Mouse (Mus musculus): Measurements from ENCODE around the gene Nt5dc1. TPM values are rescaled to one million over a fixed set of nuclear protein-coding genes. Genes with fewer than 3 reads are reported as not detected.
"Not testable (repeated sequence)": the region's sequence is repeated elsewhere in the genome, so short reads cannot be mapped to it uniquely, and the experiment has no call there.

Nt5dc1 gene
- total and polyA plus RNA-seq, 2 experiments from 2014 or later = 0.42 to 7.5 TPM

DNA sequence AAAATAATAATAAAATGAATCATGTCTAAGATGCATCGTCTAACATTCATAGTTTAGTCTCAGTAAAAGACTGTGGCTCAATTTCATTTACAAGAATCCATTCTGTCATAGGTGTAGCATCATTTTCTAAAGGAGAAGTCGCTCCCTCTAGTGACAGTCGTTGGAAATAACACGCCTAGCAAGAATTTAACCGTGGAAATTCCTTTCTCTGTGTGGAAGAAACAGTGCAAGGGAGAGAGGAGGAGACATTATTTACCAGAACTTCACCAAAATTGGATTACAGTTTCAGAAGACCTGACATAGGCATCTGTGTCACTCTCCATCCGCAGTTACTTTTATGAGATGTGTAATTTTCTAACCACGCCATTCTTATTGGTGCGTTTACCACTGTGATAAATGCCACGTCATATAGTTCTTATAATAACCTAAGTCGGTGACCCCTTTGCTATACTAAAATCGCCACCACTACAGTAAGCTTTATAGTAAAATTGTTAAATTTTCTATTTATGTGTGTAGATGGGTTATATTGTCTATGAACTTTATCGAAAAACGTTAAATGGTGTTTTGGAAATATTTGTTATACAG lies 137.7 kb downstream of the Nt5dc1 start:
- ATAC-seq (ENCODE audit: insufficient read depth, low read depth) (no peak), DNase-seq (ENCODE audit: low spot score) (peak; percentile 84)
- peak; percentile 80 for TF ChIP-seq CTCF (IDR thresholded peaks at IDR 0.05; ENCODE audit: low read depth)
- TF ChIP-seq EP300 (IDR thresholded peaks at IDR 0.05; ENCODE audit: low read depth) = no peak
- Histone ChIP-seq H3K4me3 (ENCODE audit: low read depth, low read length) (peak overlapping the region; percentile 36), H3K4me2 (ENCODE audit: low read depth, low read length) (peak overlapping the region; percentile 69), H3K9ac (replicated peaks; ENCODE audit: low read depth, low read length) (0 out of 2 replicates have a peak overlapping the region, but pooled peaks have one; percentile 29), H3K4me1 (ENCODE audit: control insufficient read depth, insufficient read depth) (peaks cover 21% of the 10 kb centered on the region), H3K36me3 (replicated peaks; ENCODE audit: control insufficient read depth, insufficient read depth, low read length) (no peaks in the 10 kb centered on the region), H3K27me3 (ENCODE audit: control insufficient read depth, insufficient read depth, low read length) (no peaks in the 10 kb centered on the region), H3K27ac (ENCODE audit: low read depth) (peak overlapping the region; percentile 38; the same call in 1 of the 2 replicates), H3K9me3 (replicated peaks; ENCODE audit: control insufficient read depth, low read length) (no peaks in the 10 kb centered on the region)
- WGBS = 20% methylated on average over 13 of the region's 13 CpGs

DNA sequence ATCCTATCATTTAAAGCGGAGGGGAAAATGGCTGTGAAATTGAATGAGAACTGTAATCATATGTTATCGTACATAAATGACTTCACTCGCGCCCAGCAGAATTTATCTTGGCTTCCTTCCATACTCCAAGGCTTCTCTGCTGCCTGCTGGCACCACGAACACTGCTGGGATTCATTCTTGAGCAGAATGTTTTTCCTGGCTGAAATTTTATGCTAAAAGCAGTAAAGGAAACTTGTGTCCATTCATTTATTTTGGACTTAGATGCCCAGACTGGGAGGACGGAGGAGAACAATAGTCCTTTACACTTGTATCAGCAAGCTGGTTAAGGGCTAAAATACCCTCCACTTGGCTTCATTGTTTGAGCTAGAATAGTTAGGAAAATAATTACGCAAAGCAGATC lies 146.7 kb downstream of the Nt5dc1 start:
- DNase-seq (ENCODE audit: low spot score) (peak; percentile 78), ATAC-seq (ENCODE audit: insufficient read depth, low read depth) (peak; percentile 72)
- Histone ChIP-seq H3K27ac (ENCODE audit: low read depth) (peak overlapping the region; percentile 70), H3K27me3 (ENCODE audit: control insufficient read depth, insufficient read depth, low read length) (no peaks in the 10 kb centered on the region), H3K4me2 (ENCODE audit: low read depth, low read length) (peak overlapping the region; percentile 37), H3K4me1 (ENCODE audit: control insufficient read depth, insufficient read depth) (0 out of 2 replicates have a peak, but pooled peaks cover 7% of the 10 kb centered on the region), H3K36me3 (replicated peaks; ENCODE audit: control insufficient read depth, insufficient read depth, low read length) (no peaks in the 10 kb centered on the region), H3K4me3 (ENCODE audit: low read depth, low read length) (no peak overlapping the region), H3K9me3 (replicated peaks; ENCODE audit: control insufficient read depth, low read length) (no peaks in the 10 kb centered on the region), H3K9ac (replicated peaks; ENCODE audit: low read depth, low read length) (peak overlapping the region; percentile 5; the same call in 1 of the 2 replicates)
- 14% methylated on average over 7 of the region's 7 CpGs for WGBS
- TF ChIP-seq CTCF (IDR thresholded peaks at IDR 0.05; ENCODE audit: low read depth) (no peak), EP300 (IDR thresholded peaks at IDR 0.05; ENCODE audit: low read depth) (no peak)

DNA sequence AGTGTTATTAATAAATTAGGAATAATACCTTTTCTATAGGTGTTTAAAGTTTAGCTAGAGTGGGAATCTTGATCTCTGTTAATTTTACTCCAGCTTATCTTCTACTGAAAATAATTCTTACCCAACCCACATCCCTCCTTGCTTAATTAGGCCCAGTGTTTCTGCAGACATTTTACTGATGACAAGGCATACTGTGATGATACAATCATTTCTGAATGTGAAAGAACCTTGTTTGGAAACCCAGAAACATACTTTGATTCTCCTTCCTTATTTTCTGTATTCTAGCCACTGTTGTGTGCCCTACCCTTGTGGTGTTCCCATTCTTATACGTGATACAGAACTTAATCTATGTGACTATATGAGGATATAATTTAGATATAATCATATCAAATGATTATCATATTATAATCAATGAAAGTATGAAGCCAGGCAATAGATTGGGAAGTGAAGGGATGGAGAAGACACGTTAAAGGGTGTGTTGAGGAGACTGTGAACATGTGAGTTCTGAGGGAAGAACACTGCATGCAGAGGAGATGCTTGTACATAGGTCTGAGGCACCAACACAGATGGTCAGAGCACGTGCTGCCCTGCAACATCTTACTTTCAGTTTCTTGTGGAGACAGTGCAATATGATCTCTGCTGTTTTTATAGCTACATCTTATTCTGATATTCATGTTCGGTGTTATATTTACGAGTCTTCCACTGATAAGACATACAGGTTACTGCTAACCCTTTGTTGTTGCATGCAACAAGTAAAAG lies 150.9 kb downstream of the Nt5dc1 start:
- TF ChIP-seq CTCF (IDR thresholded peaks at IDR 0.05; ENCODE audit: low read depth) (no peak), EP300 (IDR thresholded peaks at IDR 0.05; ENCODE audit: low read depth) (no peak)
- WGBS = 66% methylated on average over 5 of the region's 5 CpGs
- ATAC-seq (ENCODE audit: insufficient read depth, low read depth) (no peak), DNase-seq (ENCODE audit: low spot score) (no peak)
- H3K27ac ChIP-seq (ENCODE audit: low read depth) = no peak overlapping the region
- no peak overlapping the region for H3K9ac ChIP-seq (replicated peaks; ENCODE audit: low read depth, low read length)
- no peaks in the 10 kb centered on the region for H3K36me3 ChIP-seq (replicated peaks; ENCODE audit: control insufficient read depth, insufficient read depth, low read length)
- no peak overlapping the region for H3K4me2 ChIP-seq (ENCODE audit: low read depth, low read length)
- H3K4me1 ChIP-seq (ENCODE audit: control insufficient read depth, insufficient read depth) = 0 out of 2 replicates have a peak, but pooled peaks cover 7% of the 10 kb centered on the region
- H3K9me3 ChIP-seq (replicated peaks; ENCODE audit: control insufficient read depth, low read length) = no peaks in the 10 kb centered on the region
- no peaks in the 10 kb centered on the region for H3K27me3 ChIP-seq (ENCODE audit: control insufficient read depth, insufficient read depth, low read length)
- no peak overlapping the region for H3K4me3 ChIP-seq (ENCODE audit: low read depth, low read length)

DNA sequence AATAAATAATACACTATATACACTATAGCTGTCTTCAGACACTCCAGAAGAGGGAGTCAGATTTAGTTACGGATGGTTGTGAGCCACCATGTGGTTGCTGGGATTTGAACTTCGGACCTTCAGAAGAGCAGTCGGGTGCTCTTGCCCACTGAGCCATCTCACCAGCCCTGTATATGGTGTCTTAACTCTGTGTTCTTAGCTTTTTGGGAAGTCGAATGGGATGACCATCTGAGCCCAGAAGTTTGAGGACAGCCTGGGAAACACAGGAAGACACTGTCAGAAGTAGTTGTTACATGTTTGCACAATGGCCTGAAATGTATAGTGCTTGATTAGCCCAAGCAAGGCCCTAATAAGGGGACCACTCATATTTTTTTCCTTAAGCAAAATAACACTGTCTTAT lies 153.2 kb downstream of the Nt5dc1 start:
- no peak for DNase-seq (ENCODE audit: low spot score)
- no peaks in the 10 kb centered on the region for H3K36me3 ChIP-seq (replicated peaks; ENCODE audit: control insufficient read depth, insufficient read depth, low read length)
- H3K4me2 ChIP-seq (ENCODE audit: low read depth, low read length) = no peak overlapping the region
- no peaks in the 10 kb centered on the region for H3K9me3 ChIP-seq (replicated peaks; ENCODE audit: control insufficient read depth, low read length)
- no peaks in the 10 kb centered on the region for H3K4me1 ChIP-seq (ENCODE audit: control insufficient read depth, insufficient read depth)
- 89% methylated on average over 4 of the region's 4 CpGs for WGBS
- no peaks in the 10 kb centered on the region for H3K27me3 ChIP-seq (ENCODE audit: control insufficient read depth, insufficient read depth, low read length)
- no peak for TF ChIP-seq EP300 (IDR thresholded peaks at IDR 0.05; ENCODE audit: low read depth)
- no peak for TF ChIP-seq CTCF (IDR thresholded peaks at IDR 0.05; ENCODE audit: low read depth)
- H3K27ac ChIP-seq (ENCODE audit: low read depth) = no peak overlapping the region
- H3K4me3 ChIP-seq (ENCODE audit: low read depth, low read length) = no peak overlapping the region
- ATAC-seq (ENCODE audit: insufficient read depth, low read depth) = no peak
- no peak overlapping the region for H3K9ac ChIP-seq (replicated peaks; ENCODE audit: low read depth, low read length)

DNA sequence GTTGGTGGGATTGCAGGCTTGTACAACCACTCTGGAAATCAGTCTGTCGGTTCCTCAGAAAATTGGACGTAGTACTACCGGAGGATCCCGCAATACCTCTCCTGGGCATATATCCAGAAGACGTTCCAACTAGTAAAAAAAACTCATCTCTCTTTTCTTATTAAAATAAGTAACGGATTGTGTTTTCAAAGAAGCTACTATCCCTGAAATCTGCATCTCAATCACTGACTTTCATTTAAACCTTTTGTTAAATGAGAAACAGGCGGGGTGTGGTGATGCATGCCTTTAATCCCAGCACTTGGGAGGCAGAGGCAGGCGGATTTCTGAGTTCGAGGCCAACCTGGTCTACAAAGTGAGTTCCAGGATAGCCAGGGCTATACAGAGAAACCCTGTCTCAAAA lies 165.5 kb downstream of the Nt5dc1 start:
- DNase-seq (ENCODE audit: low spot score); H3K4me1 ChIP-seq (ENCODE audit: control insufficient read depth, insufficient read depth); H3K4me3 ChIP-seq (ENCODE audit: low read depth, low read length); H3K27ac ChIP-seq (ENCODE audit: low read depth); H3K9me3 ChIP-seq (replicated peaks; ENCODE audit: control insufficient read depth, low read length); ATAC-seq (ENCODE audit: insufficient read depth, low read depth); H3K27me3 ChIP-seq (ENCODE audit: control insufficient read depth, insufficient read depth, low read length); H3K36me3 ChIP-seq (replicated peaks; ENCODE audit: control insufficient read depth, insufficient read depth, low read length); H3K4me2 ChIP-seq (ENCODE audit: low read depth, low read length); H3K9ac ChIP-seq (replicated peaks; ENCODE audit: low read depth, low read length): not testable (repeated sequence)
- 92% methylated on average over 9 of the region's 9 CpGs for WGBS

Measured in heart, postnatal 0 days (tissue).